Mouse (Mus musculus) forebrain, embryonic 11.5 days (tissue): Measurements from ENCODE around the gene Dctn5. TPM values are rescaled to one million over a fixed set of nuclear protein-coding genes. Genes with fewer than 3 reads are reported as not detected.

Experiments used
- ATAC-seq: fragments of 200-750 bp; cut with Nextera tagmentation; replicated peaks from 2 replicates; pipeline ENCODE4 v1.8.0; 2017; ENCODE audit warnings: moderate TSS enrichment; ENCODE audit not compliant: low FRiP score
- DNase-seq: peaks from one replicate; pipeline ENCODE4 v3.0.0-alpha.2; 2017; ENCODE audit warnings: low spot score
- H3K27ac ChIP-seq: fragments of 300-500 bp; sonication (generic); 2 replicates; pipeline ENCODE4 v1.5.1; 2014; ENCODE audit warnings: low read depth, low read length
- H3K27me3 ChIP-seq: fragments of 300-500 bp; sonication (generic); 2 replicates; pipeline ENCODE4 v1.6.1; 2014; ENCODE audit warnings: mild to moderate bottlenecking, low read length, mixed read lengths; ENCODE audit not compliant: control insufficient read depth, insufficient read depth
- H3K36me3 ChIP-seq: fragments of 300-500 bp; sonication (generic); 2 replicates; pipeline ENCODE4 v1.6.1; 2014; ENCODE audit warnings: mild to moderate bottlenecking, low read length, moderate library complexity, mixed read lengths; ENCODE audit not compliant: control insufficient read depth, insufficient read depth
- H3K4me1 ChIP-seq: fragments of 300-500 bp; sonication (generic); replicated peaks from 2 replicates; pipeline ENCODE4 v1.6.1; 2014; ENCODE audit warnings: low read length, mixed read lengths; ENCODE audit not compliant: control insufficient read depth, insufficient read depth
- H3K4me2 ChIP-seq: fragments of 300-500 bp; sonication (generic); 2 replicates; pipeline ENCODE4 v1.6.1; 2014; ENCODE audit warnings: low read depth, mild to moderate bottlenecking, low read length, moderate library complexity, mixed read lengths; ENCODE audit not compliant: severe bottlenecking
- H3K4me3 ChIP-seq: fragments of 300-500 bp; sonication (generic); 2 replicates; pipeline ENCODE4 v1.5.1; 2014; ENCODE audit warnings: low read depth, low read length
- H3K9ac ChIP-seq: fragments of 300-500 bp; sonication (generic); 2 replicates; pipeline ENCODE4 v1.6.1; 2014; ENCODE audit warnings: low read length
- H3K9me3 ChIP-seq: fragments of 300-500 bp; sonication (generic); 2 replicates; pipeline ENCODE4 v1.6.1; 2016; ENCODE audit warnings: low read length, mixed read lengths; ENCODE audit not compliant: control insufficient read depth
- WGBS: fragments of 180-500 bp; shearing (Covaris S2); extraction: QIAGEN DNeasy Blood & Tissue Kit; methylation state at CpG from one replicate; pipeline ENCODE4 v1.1.7; 2014; 5-methylcytosine and 5-hydroxymethylcytosine counted together
- polyA plus RNA-seq: library from polyadenylated mRNA; unstranded; fragments of >200 nt; fragmentation: Nextera tagmentation; extraction: Ambion mirVana; gene quantifications from 2 replicates; pipeline ENCODE4 v1.2.1, GENCODE M21; 2014

The Dctn5 gene
- polyA plus RNA-seq, 1 experiment from 2014 or later = 126 TPM

- no peak overlapping the region for H3K27ac ChIP-seq
- peaks cover 29% of the 10 kb centered on the region for H3K36me3 ChIP-seq
- H3K4me2 ChIP-seq = no peak overlapping the region
- H3K27me3 ChIP-seq = no peaks in the 10 kb centered on the region
- no peaks in the 10 kb centered on the region for H3K4me1 ChIP-seq
- DNase-seq = no peak
- H3K4me3 ChIP-seq = no peak overlapping the region
- H3K9ac ChIP-seq = no peak overlapping the region
- H3K9me3 ChIP-seq = no peaks in the 10 kb centered on the region
- 78% methylated on average over 10 of the region's 10 CpGs for WGBS
- ATAC-seq = no peak
These were observed 38.8 kb downstream of the Dctn5 start for GRCm38 (mm10) chr7:122171613-122172012.

GRCm38 (mm10) chr7:122180720-122181119, 47.9 kb downstream of the Dctn5 start:
- DNase-seq (no peak), ATAC-seq (no peak)
- WGBS = 90% methylated on average over 7 of the region's 7 CpGs
- H3K9me3 ChIP-seq = no peaks in the 10 kb centered on the region
- H3K27me3 ChIP-seq = no peaks in the 10 kb centered on the region
- no peak overlapping the region for H3K4me3 ChIP-seq
- no peak overlapping the region for H3K9ac ChIP-seq
- H3K27ac ChIP-seq = no peak overlapping the region
- no peaks in the 10 kb centered on the region for H3K36me3 ChIP-seq
- no peak overlapping the region for H3K4me2 ChIP-seq
- H3K4me1 ChIP-seq = no peaks in the 10 kb centered on the region

- H3K4me1 ChIP-seq = no peaks in the 10 kb centered on the region
- WGBS = 78% methylated on average over 5 of the region's 5 CpGs
- no peak for DNase-seq
- no peaks in the 10 kb centered on the region for H3K9me3 ChIP-seq
- no peak for ATAC-seq
- no peak overlapping the region for H3K4me2 ChIP-seq
- no peak overlapping the region for H3K4me3 ChIP-seq
- no peak overlapping the region for H3K9ac ChIP-seq
- H3K27ac ChIP-seq = no peak overlapping the region
- no peaks in the 10 kb centered on the region for H3K36me3 ChIP-seq
- H3K27me3 ChIP-seq = no peaks in the 10 kb centered on the region
These were observed 51.7 kb downstream of the Dctn5 start for GRCm38 (mm10) chr7:122184569-122184968.

GRCm38 (mm10) chr7:122186043-122186442, 53.2 kb downstream of the Dctn5 start, which contains the start of gene Ern2:
Gene Ern2 (minus strand): TSS chr7:122186207.
- Histone ChIP-seq H3K9ac (no peak within 1 kb of the TSS), H3K27me3 (no peaks in the 10 kb centered on the region), H3K36me3 (no peaks in the 10 kb centered on the region), H3K27ac (no peak within 1 kb of the TSS), H3K4me3 (no peak within 1 kb of the TSS), H3K4me1 (no peaks in the 10 kb centered on the region), H3K4me2 (no peak within 1 kb of the TSS), H3K9me3 (no peaks in the 10 kb centered on the region)
- DNase-seq = no peak
- ATAC-seq = no peak
- 16% methylated on average over 17 of the region's 17 CpGs for WGBS

GRCm38 (mm10) chr7:122189484-122189883, 56.6 kb downstream of the Dctn5 start:
- ATAC-seq (no peak), DNase-seq (peak; percentile 84)
- Histone ChIP-seq H3K27me3 (no peaks in the 10 kb centered on the region), H3K27ac (no peak overlapping the region), H3K4me2 (no peak overlapping the region), H3K9me3 (no peaks in the 10 kb centered on the region), H3K4me3 (no peak overlapping the region), H3K4me1 (no peaks in the 10 kb centered on the region), H3K36me3 (no peaks in the 10 kb centered on the region), H3K9ac (no peak overlapping the region)
- 36% methylated on average over 7 of the region's 7 CpGs for WGBS

- no peak overlapping the region for H3K27ac ChIP-seq
- H3K4me3 ChIP-seq = no peak overlapping the region
- no peaks in the 10 kb centered on the region for H3K4me1 ChIP-seq
- H3K9me3 ChIP-seq = no peaks in the 10 kb centered on the region
- WGBS = 65% methylated on average over 10 of the region's 10 CpGs
- no peak overlapping the region for H3K4me2 ChIP-seq
- DNase-seq (no peak), ATAC-seq (no peak)
- no peaks in the 10 kb centered on the region for H3K27me3 ChIP-seq
- no peak overlapping the region for H3K9ac ChIP-seq
- no peaks in the 10 kb centered on the region for H3K36me3 ChIP-seq
These were observed 58.3 kb downstream of the Dctn5 start for GRCm38 (mm10) chr7:122191097-122191496.

GRCm38 (mm10) chr7:122193919-122194318, 61.1 kb downstream of the Dctn5 start:
- Histone ChIP-seq H3K9me3 (no peaks in the 10 kb centered on the region), H3K4me1 (no peaks in the 10 kb centered on the region), H3K4me3 (no peak overlapping the region), H3K9ac (no peak overlapping the region), H3K4me2 (no peak overlapping the region), H3K36me3 (no peaks in the 10 kb centered on the region), H3K27me3 (no peaks in the 10 kb centered on the region), H3K27ac (no peak overlapping the region)
- DNase-seq = no peak
- ATAC-seq = no peak

- H3K9me3 ChIP-seq = no peaks in the 10 kb centered on the region
- no peak overlapping the region for H3K9ac ChIP-seq
- no peak overlapping the region for H3K27ac ChIP-seq
- H3K4me2 ChIP-seq = no peak overlapping the region
- no peaks in the 10 kb centered on the region for H3K36me3 ChIP-seq
- H3K27me3 ChIP-seq = no peaks in the 10 kb centered on the region
- no peak for ATAC-seq
- WGBS = 85% methylated on average over 9 of the region's 9 CpGs
- DNase-seq = no peak
- no peak overlapping the region for H3K4me3 ChIP-seq
- H3K4me1 ChIP-seq = no peaks in the 10 kb centered on the region
These were observed 63.9 kb downstream of the Dctn5 start for GRCm38 (mm10) chr7:122196771-122197170.

GRCm38 (mm10) chr7:122197306-122197705, 64.5 kb downstream of the Dctn5 start:
- no peaks in the 10 kb centered on the region for H3K4me1 ChIP-seq
- 36% methylated on average over 4 of the region's 4 CpGs for WGBS
- no peak for ATAC-seq

More at GRCm38 (mm10) chr7:122197306-122197705, 64.5 kb downstream of the Dctn5 start:
- no peak overlapping the region for H3K4me3 ChIP-seq
- no peaks in the 10 kb centered on the region for H3K9me3 ChIP-seq
- DNase-seq = no peak
- H3K27me3 ChIP-seq = no peaks in the 10 kb centered on the region
- no peak overlapping the region for H3K9ac ChIP-seq
- H3K27ac ChIP-seq = no peak overlapping the region
- H3K4me2 ChIP-seq = no peak overlapping the region
- no peaks in the 10 kb centered on the region for H3K36me3 ChIP-seq
